Mouse (Mus musculus) heart, adult 2 months (tissue): ENCODE results near the gene Nt5c3b. TPM values are rescaled to one million over a fixed set of nuclear protein-coding genes. Genes with fewer than 3 reads are reported as not detected.

Experiments used
- DNase-seq, 2 experiments: peaks; one replicate each; pipeline ENCODE4 v3.0.0; 2021
- H3K27ac ChIP-seq: fragments of 200-600 bp; 2 replicates; pipeline ENCODE4 v1.8.1; 2022
- H3K27me3 ChIP-seq: fragments of 200-500 bp; 2 replicates; pipeline ENCODE4 v1.6.1; 2012; ENCODE audit warnings: mild to moderate bottlenecking, low read length, inconsistent platforms, mixed read lengths; ENCODE audit not compliant: control insufficient read depth, insufficient read depth
- H3K36me3 ChIP-seq: fragments of 200-500 bp; 2 replicates; pipeline ENCODE4 v1.6.1; 2012; ENCODE audit warnings: low read length, inconsistent platforms; ENCODE audit not compliant: control insufficient read depth, insufficient read depth
- H3K4me1 ChIP-seq: fragments of 200-500 bp; 2 replicates; pipeline ENCODE4 v1.6.1; 2011; ENCODE audit warnings: low read length; ENCODE audit not compliant: control insufficient read depth, insufficient read depth
- H3K4me3 ChIP-seq: fragments of 200-600 bp; 2 replicates; pipeline ENCODE4 v1.8.1; 2022
- H3K79me2 ChIP-seq: fragments of 200-500 bp; replicated peaks from 2 replicates; pipeline ENCODE4 v1.6.1; 2012; ENCODE audit warnings: mild to moderate bottlenecking, inconsistent platforms, low read length, moderate library complexity, mixed read lengths; ENCODE audit not compliant: control insufficient read depth, insufficient read depth
- H3K9ac ChIP-seq: fragments of 200-500 bp; 2 replicates; pipeline ENCODE4 v1.6.1; 2012; ENCODE audit warnings: low read depth, mild to moderate bottlenecking, control low read depth, inconsistent platforms, low read length, mixed read lengths
- CTCF ChIP-seq: fragments of 200-600 bp; IDR thresholded peaks from 2 replicates; pipeline ENCODE4 v1.8.1; 2022; ENCODE audit warnings: antibody characterized with exemption, mild to moderate bottlenecking, moderate library complexity
- EP300 ChIP-seq: fragments of 200-500 bp; IDR thresholded peaks from 2 replicates; pipeline ENCODE4 v1.6.1; 2011; ENCODE audit warnings: low read depth, low read length, control low read depth; ENCODE audit not compliant: insufficient read depth
- POLR2A ChIP-seq: fragments of 200-500 bp; IDR thresholded peaks from 2 replicates; pipeline ENCODE4 v1.6.1; 2011; ENCODE audit warnings: mild to moderate bottlenecking, low read depth, low read length, control low read depth; ENCODE audit not compliant: insufficient read depth
- WGBS: fragments of 180-500 bp; shearing (Covaris S2); methylation state at CpG from one replicate; pipeline ENCODE4 v1.1.7; 2018; 5-methylcytosine and 5-hydroxymethylcytosine counted together
- intact Hi-C: fragments of 180-260 bp; cut with DNase I; formaldehyde crosslinking; loops from one replicate; pipeline ENCODE4 v1.15.1; 2025
- polyA plus RNA-seq: library from polyadenylated mRNA; depleted of rRNA; stranded (reverse); fragments of >200 nt; gene quantifications from 2 replicates; pipeline ENCODE4 v1.2.3, GENCODE M21; 2012
- total RNA-seq, 2 experiments: library from RNA; stranded (reverse); gene quantifications; 2 replicates each; pipeline ENCODE4 v1.2.3; 2021

The Nt5c3b gene
- total and polyA plus RNA-seq, 3 experiments, result 23.5 to 44.0 (median 24.1) TPM

DNA sequence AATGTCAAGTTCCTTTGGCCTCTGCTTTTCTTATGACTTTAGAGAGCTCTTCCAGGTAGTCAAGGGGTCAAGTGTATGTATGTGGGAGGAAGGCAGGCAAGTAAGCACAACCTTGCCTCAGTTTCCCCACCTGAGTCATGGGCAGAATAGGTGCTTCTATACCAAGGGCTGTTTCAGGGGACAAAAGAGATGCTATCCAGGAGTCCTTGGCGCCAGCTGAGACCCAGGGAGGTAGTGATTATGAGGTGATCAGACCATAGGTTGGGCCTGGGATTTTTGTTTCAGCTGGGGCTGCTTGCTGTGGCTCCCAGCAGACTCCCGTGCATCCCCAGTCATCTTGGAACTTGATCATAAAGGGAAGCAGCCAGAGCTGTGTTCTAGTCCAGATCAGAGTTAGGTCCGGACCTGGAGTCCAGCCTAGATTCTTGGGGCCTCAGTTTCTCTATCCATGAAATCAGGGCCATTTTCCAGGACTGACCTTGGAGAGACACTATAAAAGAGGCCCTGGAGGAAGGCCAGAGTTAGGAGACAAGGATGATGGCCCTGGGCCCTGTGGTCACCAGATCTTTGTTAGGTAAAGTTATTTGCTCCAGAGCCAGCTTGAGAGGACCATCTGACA, 37.0 kb downstream of the Nt5c3b start:
- H3K36me3 ChIP-seq, result no peaks in the 10 kb centered on the region
- H3K9ac ChIP-seq, result no peak overlapping the region
- intact Hi-C loops, result no loop called here
- no peaks in the 10 kb centered on the region for H3K79me2 ChIP-seq
- no peak overlapping the region; the same call in 1 of the 2 replicates for H3K27ac ChIP-seq
- no peak for TF ChIP-seq POLR2A
- TF ChIP-seq CTCF, result no peak
- no peak for TF ChIP-seq EP300
- DNase-seq, result no peak
- 78% methylated on average over 3 of the region's 3 CpGs for WGBS
- H3K27me3 ChIP-seq, result no peaks in the 10 kb centered on the region
- peaks cover 23% of the 10 kb centered on the region for H3K4me1 ChIP-seq
- H3K4me3 ChIP-seq, result no peak overlapping the region

DNA sequence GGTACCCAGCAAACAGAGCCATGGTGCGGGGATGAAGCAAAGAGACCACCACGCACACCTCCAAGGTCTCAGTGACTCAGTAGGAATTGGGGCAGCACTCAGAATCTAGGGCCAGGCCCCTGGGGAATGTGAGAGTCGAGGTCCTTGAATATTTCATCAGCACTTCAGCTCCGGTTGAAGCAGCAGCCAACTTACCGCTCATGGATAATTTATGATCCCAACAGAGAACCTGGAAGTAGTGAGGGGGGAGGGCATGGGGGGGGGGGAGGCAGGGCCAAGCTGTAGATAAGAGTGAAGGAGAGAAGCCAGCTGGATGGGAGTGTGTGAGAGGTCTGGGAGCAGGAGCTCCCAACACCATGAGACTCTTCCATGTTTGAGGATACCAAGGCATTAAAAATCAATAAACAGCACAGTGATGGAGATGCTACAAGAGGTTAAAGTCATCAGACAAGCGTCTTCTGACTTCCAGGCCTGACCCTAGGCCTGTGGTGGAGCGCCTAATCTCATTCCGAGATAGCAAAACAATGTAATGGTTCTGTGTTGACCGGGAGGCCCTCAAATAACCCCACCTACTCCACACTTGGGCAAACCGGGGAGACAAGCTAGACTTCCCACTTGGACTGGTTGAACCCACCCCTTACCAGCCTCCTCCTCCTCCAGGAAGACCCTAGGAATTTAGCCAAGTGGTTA, 38.0 kb downstream of the Nt5c3b start:
- Histone ChIP-seq H3K79me2 (no peaks in the 10 kb centered on the region), H3K4me3 (no peak overlapping the region), H3K36me3 (no peaks in the 10 kb centered on the region), H3K27me3 (no peaks in the 10 kb centered on the region), H3K27ac (peak overlapping the region; percentile 93), H3K4me1 (peaks cover 25% of the 10 kb centered on the region), H3K9ac (no peak overlapping the region)
- intact Hi-C loops, result no loop called here
- peak in 1 of 2 experiments; percentile 35 for DNase-seq
- TF ChIP-seq POLR2A, result no peak
- 37% methylated on average over 10 of the region's 10 CpGs for WGBS

DNA sequence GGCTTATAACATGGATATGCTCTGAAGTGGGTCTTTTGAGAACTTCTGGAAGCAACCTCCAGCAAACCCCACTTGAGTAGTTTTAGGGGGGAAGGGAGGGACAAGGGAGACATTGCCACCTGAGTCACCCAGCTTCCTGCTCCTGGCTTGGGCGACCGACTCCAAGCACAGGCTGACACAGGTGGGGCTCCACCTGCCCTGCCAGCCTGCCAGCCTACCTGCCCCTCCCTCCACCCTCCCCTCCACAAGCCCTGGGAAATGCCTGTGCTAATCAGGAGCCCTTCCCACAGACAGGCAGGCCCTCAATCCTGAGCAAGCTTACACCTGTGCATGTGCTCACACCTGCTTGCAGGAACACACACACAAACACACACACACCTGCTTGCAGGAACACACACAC, 38.9 kb downstream of the Nt5c3b start:
- Histone ChIP-seq H3K27me3 (no peaks in the 10 kb centered on the region), H3K9ac (peak overlapping the region; percentile 36), H3K36me3 (no peaks in the 10 kb centered on the region), H3K79me2 (no peaks in the 10 kb centered on the region), H3K4me1 (peaks cover 28% of the 10 kb centered on the region), H3K27ac (peak overlapping the region; percentile 93), H3K4me3 (no peak overlapping the region)
- TF ChIP-seq POLR2A, result no peak
- no peak for TF ChIP-seq EP300
- intact Hi-C loops, result no loop called here
- DNase-seq, result no peak
- WGBS, result 61% methylated on average over 2 of the region's 2 CpGs

DNA sequence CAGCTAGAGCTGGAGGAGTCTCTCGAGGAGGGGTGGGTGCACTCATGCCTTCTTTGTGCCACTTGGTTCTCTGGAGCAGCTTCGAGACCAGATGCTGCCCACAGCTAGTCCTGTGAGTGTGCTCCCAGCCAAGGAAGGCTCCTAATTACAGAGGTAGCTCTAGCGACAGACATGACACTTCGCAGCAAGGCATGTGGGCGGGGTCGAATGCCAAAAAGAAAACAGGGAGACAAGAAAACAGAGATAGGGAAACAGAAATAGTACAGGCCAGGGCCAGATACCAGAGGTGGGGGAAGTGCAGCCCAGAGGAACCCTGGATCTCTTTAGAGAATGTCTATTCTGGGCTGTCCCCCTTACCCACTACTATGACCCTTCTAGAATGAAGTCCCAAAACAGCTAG, 39.4 kb downstream of the Nt5c3b start:
- Histone ChIP-seq H3K9ac (peak overlapping the region; percentile 36), H3K36me3 (no peaks in the 10 kb centered on the region), H3K27me3 (no peaks in the 10 kb centered on the region), H3K79me2 (no peaks in the 10 kb centered on the region), H3K27ac (peak overlapping the region; percentile 93), H3K4me3 (no peak overlapping the region), H3K4me1 (peaks cover 28% of the 10 kb centered on the region)
- 32% methylated on average over 6 of the region's 6 CpGs for WGBS
- peak; percentile 62 to 81 for DNase-seq
- intact Hi-C loops, result no loop called here
- TF ChIP-seq CTCF (no peak), EP300 (peak; percentile 75; the same call in 1 of the 2 replicates), POLR2A (peak; percentile 65)

DNA sequence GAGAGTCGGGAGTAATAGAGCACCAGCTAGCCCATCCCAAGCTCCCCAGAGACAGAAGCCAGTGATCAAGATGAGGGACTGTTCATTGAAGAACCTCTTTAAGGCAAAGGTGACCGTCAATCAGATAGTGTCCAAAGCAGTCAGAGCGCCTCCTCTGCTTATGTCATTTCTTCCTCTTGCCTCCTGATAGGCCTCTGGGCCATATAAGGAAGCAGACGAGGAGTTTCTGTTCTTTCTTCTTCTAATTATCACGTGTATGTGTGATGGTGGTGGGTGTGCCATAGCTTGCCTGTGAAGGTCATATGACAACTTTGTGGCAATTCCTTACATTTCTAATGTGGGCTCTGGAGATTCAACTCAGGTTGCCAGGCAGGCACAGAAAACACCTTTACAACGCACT, 40.8 kb downstream of the Nt5c3b start:
- Histone ChIP-seq H3K9ac (no peak overlapping the region), H3K79me2 (no peaks in the 10 kb centered on the region), H3K4me1 (peaks cover 28% of the 10 kb centered on the region), H3K27me3 (no peaks in the 10 kb centered on the region), H3K27ac (peak overlapping the region; percentile 54), H3K4me3 (no peak overlapping the region), H3K36me3 (no peaks in the 10 kb centered on the region)
- WGBS, result 64% methylated on average over 6 of the region's 6 CpGs
- intact Hi-C loops, result no loop called here
- DNase-seq, result peak in 1 of 2 experiments; percentile 21
- no peak for TF ChIP-seq CTCF
- TF ChIP-seq EP300, result no peak

DNA sequence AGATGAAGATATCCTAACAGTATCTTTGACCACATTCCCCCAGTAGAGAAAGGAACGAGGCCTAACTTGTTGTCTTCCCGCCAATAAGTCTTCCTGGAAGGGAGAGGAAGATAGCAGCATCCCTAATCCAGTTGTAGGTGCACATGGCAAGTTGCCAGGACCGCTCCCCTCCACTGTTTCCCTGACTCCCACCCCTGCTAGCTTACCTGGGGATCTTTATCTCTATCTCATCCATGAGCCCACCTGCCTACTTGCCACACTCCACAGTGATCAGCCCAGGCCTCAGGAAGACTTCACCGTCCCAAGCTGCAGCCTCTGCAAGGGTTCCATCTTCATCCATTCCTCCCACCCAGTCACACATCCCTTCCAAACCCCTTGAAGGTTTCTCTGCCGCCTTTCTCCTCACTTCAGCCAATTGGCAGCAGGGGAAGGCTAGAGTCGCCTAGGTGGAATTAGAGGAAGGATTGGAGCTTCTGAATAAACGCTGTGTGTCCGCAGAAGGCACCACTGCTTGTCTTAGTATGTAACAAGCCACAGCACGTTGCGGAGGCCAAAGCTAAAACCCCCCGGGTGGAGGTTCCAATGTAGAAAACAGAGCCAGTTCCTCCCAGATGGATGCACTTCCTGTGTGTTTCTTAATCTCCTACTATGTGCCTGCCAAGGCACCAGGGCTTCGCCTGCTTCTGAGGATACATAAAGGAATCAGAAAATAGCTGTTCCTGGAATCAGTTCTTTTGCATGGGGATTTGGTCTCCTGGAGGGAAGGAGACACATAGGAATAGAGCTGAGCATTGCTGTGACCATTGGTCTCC, 41.7 kb downstream of the Nt5c3b start:
- DNase-seq, result peak in 1 of 2 experiments; percentile 36

More for the DNA sequence above, 41.7 kb downstream of the Nt5c3b start:
- Histone ChIP-seq H3K27me3 (no peaks in the 10 kb centered on the region), H3K4me1 (peaks cover 30% of the 10 kb centered on the region), H3K36me3 (peaks cover under 1% of the 10 kb centered on the region; the same call in 1 of the 2 replicates), H3K9ac (no peak overlapping the region), H3K79me2 (no peaks in the 10 kb centered on the region), H3K27ac (peak overlapping the region; percentile 54), H3K4me3 (no peak overlapping the region)
- intact Hi-C loops, result loop anchor here (5.0 to 10.0 kb wide), 2 partner anchors 565 to 662 kb away; no protein-coding TSS in a partner anchor
- WGBS, result 45% methylated on average over 12 of the region's 12 CpGs
- no peak for TF ChIP-seq CTCF
- TF ChIP-seq EP300, result no peak
- no peak for TF ChIP-seq POLR2A
